Mouse (Mus musculus) forebrain, embryonic 14.5 days (tissue): ENCODE measurements around the gene Atp5f1. TPM values are rescaled to one million over a fixed set of nuclear protein-coding genes. Genes with fewer than 3 reads are reported as not detected.
A peak's percentile ranks its signal among the peaks of the same experiment; 100 is the strongest.

Experiments
- ATAC-seq: fragments of 200-750 bp; cut with Nextera tagmentation; 2 replicates; pipeline ENCODE4 v1.8.0; 2017; ENCODE audit warnings: mild to moderate bottlenecking, moderate library complexity
- DNase-seq: peaks from one replicate; pipeline ENCODE4 v3.0.0-alpha.2; 2015; ENCODE audit warnings: low spot score
- H3K27ac ChIP-seq: fragments of 300-500 bp; sonication (generic); 2 replicates; pipeline ENCODE4 v1.5.1; 2014; ENCODE audit warnings: low read depth, mild to moderate bottlenecking, control low read depth, low read length, moderate library complexity
- H3K27me3 ChIP-seq: fragments of 300-500 bp; sonication (generic); replicated peaks from 2 replicates; pipeline ENCODE4 v1.6.1; 2014; ENCODE audit warnings: low read length, control low read depth, mixed read lengths; ENCODE audit not compliant: control insufficient read depth, insufficient read depth
- H3K36me3 ChIP-seq: fragments of 300-500 bp; sonication (generic); 2 replicates; pipeline ENCODE4 v1.6.1; 2014; ENCODE audit warnings: low read length, control low read depth; ENCODE audit not compliant: control insufficient read depth, insufficient read depth
- H3K4me1 ChIP-seq: fragments of 300-500 bp; sonication (generic); 2 replicates; pipeline ENCODE4 v1.6.1; 2014; ENCODE audit warnings: antibody characterized with exemption, low read length, control low read depth; ENCODE audit not compliant: control insufficient read depth, insufficient read depth
- H3K4me2 ChIP-seq: fragments of 300-500 bp; sonication (generic); 2 replicates; pipeline ENCODE4 v1.6.1; 2014; ENCODE audit warnings: mild to moderate bottlenecking, control low read depth, low read length
- H3K4me3 ChIP-seq: fragments of 300-500 bp; sonication (generic); 2 replicates; pipeline ENCODE4 v1.5.1; 2014; ENCODE audit warnings: low read depth, low read length, control low read depth
- H3K9ac ChIP-seq: fragments of 300-500 bp; sonication (generic); 2 replicates; pipeline ENCODE4 v1.6.1; 2014; ENCODE audit warnings: mild to moderate bottlenecking, low read length, control low read depth, moderate library complexity
- H3K9me3 ChIP-seq: fragments of 300-500 bp; sonication (generic); replicated peaks from 2 replicates; pipeline ENCODE4 v1.6.1; 2016; ENCODE audit warnings: low read length, control low read depth, mixed read lengths; ENCODE audit not compliant: control insufficient read depth
- WGBS: fragments of 180-500 bp; shearing (Covaris S2); extraction: QIAGEN DNeasy Blood & Tissue Kit; methylation state at CpG from one replicate; pipeline ENCODE4 v1.1.7; 2014; 5-methylcytosine and 5-hydroxymethylcytosine counted together
- polyA plus RNA-seq: library from polyadenylated mRNA; unstranded; fragments of >200 nt; fragmentation: Nextera tagmentation; extraction: Ambion mirVana; gene quantifications from 2 replicates; pipeline ENCODE4 v1.2.1, GENCODE M21; 2014

Gene Atp5f1
- polyA plus RNA-seq, 1 experiment from 2014 or later: 581 TPM

- Histone ChIP-seq H3K27ac (no peak overlapping the region), H3K4me2 (no peak overlapping the region), H3K27me3 (no peaks in the 10 kb centered on the region), H3K9me3 (no peaks in the 10 kb centered on the region), H3K36me3 (no peaks in the 10 kb centered on the region), H3K4me3 (no peak overlapping the region), H3K4me1 (no peaks in the 10 kb centered on the region), H3K9ac (no peak overlapping the region)
- DNase-seq (no peak), ATAC-seq (no peak)
- 92% methylated on average over 11 of the region's 11 CpGs for WGBS
Measured at GRCm38 (mm10) chr3:105898861-105899260, 61.0 kb downstream of the Atp5f1 start.

- no peak for ATAC-seq
- no peak overlapping the region for H3K4me2 ChIP-seq
- H3K4me1 ChIP-seq: no peaks in the 10 kb centered on the region
- no peaks in the 10 kb centered on the region for H3K27me3 ChIP-seq
- 91% methylated on average over 2 of the region's 2 CpGs for WGBS
- no peak overlapping the region for H3K9ac ChIP-seq
- H3K4me3 ChIP-seq: no peak overlapping the region
- no peaks in the 10 kb centered on the region for H3K9me3 ChIP-seq
- H3K36me3 ChIP-seq: no peaks in the 10 kb centered on the region
- no peak overlapping the region for H3K27ac ChIP-seq
- DNase-seq: no peak
Measured at GRCm38 (mm10) chr3:105898325-105898724, 61.6 kb downstream of the Atp5f1 start.

GRCm38 (mm10) chr3:105896811-105897210 lies 63.1 kb downstream of the Atp5f1 start:
- no peaks in the 10 kb centered on the region for H3K4me1 ChIP-seq

GRCm38 (mm10) chr3:105894601-105895592 lies 65.0 kb downstream of the Atp5f1 start:
- H3K27me3 ChIP-seq: no peaks in the 10 kb centered on the region
- peak; percentile 50 for DNase-seq
- WGBS: 74% methylated on average over 23 of the region's 23 CpGs

More at GRCm38 (mm10) chr3:105896811-105897210, 63.1 kb downstream of the Atp5f1 start:
- ATAC-seq (no peak), DNase-seq (no peak)
- WGBS: 80% methylated on average over 3 of the region's 3 CpGs
- Histone ChIP-seq H3K27ac (no peak overlapping the region), H3K4me3 (no peak overlapping the region), H3K4me2 (no peak overlapping the region), H3K9me3 (no peaks in the 10 kb centered on the region), H3K9ac (no peak overlapping the region), H3K27me3 (no peaks in the 10 kb centered on the region), H3K36me3 (no peaks in the 10 kb centered on the region)

GRCm38 (mm10) chr3:105893941-105894391 lies 65.9 kb downstream of the Atp5f1 start:
- no peaks in the 10 kb centered on the region for H3K27me3 ChIP-seq
- H3K36me3 ChIP-seq: no peaks in the 10 kb centered on the region
- WGBS: 77% methylated on average over 6 of the region's 6 CpGs
- H3K27ac ChIP-seq: no peak overlapping the region
- H3K9me3 ChIP-seq: no peaks in the 10 kb centered on the region
- DNase-seq: no peak
- H3K4me3 ChIP-seq: no peak overlapping the region
- H3K9ac ChIP-seq: no peak overlapping the region
- no peaks in the 10 kb centered on the region for H3K4me1 ChIP-seq
- H3K4me2 ChIP-seq: no peak overlapping the region
- ATAC-seq: no peak

More at GRCm38 (mm10) chr3:105894601-105895592, 65.0 kb downstream of the Atp5f1 start:
- H3K9me3 ChIP-seq: no peaks in the 10 kb centered on the region
- H3K9ac ChIP-seq: no peak overlapping the region
- H3K4me1 ChIP-seq: no peaks in the 10 kb centered on the region
- H3K36me3 ChIP-seq: no peaks in the 10 kb centered on the region
- H3K27ac ChIP-seq: no peak overlapping the region
- ATAC-seq: 0 out of 2 replicates have a peak, but pooled peaks have one; percentile 18
- H3K4me3 ChIP-seq: no peak overlapping the region
- H3K4me2 ChIP-seq: no peak overlapping the region

Other genes starting within 250 kb of the Atp5f1 start
- 48.1 and 69.3 TPM in 2 replicates for gene Rap1a, start 158.8 kb downstream of the Atp5f1 start, polyA plus RNA-seq
- 0.11 and 0.28 TPM in 2 replicates for gene Adora3, start 89.2 kb downstream of the Atp5f1 start, polyA plus RNA-seq
- gene Tmigd3, start 89.2 kb downstream of the Atp5f1 start, polyA plus RNA-seq: not detected in 2 replicates
- 0.36 TPM in 1 of 2 replicates, not detected in the other for gene I830077J02Rik, start 27.4 kb downstream of the Atp5f1 start, polyA plus RNA-seq
- 87.5 and 88.2 TPM in 2 replicates for gene Wdr77, start 730 bp downstream of the Atp5f1 start, polyA plus RNA-seq
- gene Ovgp1, start 13.6 kb upstream of the Atp5f1 start, polyA plus RNA-seq: 1.9 and 2.6 TPM in 2 replicates
- 7.8 and 8.3 TPM in 2 replicates for gene Pifo, start 54.5 kb upstream of the Atp5f1 start, polyA plus RNA-seq
- gene Chil5, start 72.7 kb upstream of the Atp5f1 start, polyA plus RNA-seq: not detected in 2 replicates
- gene Chia1, start 153.1 kb upstream of the Atp5f1 start, polyA plus RNA-seq: 1.0 and 1.5 TPM in 2 replicates
- gene Chil3, start 207.5 kb upstream of the Atp5f1 start, polyA plus RNA-seq: 0.23 TPM in 1 of 2 replicates, not detected in the other